Mouse (Mus musculus): ENCODE results near the gene Cpn2. TPM values are rescaled to one million over a fixed set of nuclear protein-coding genes. Genes with fewer than 3 reads are reported as not detected.

Gene Cpn2
- polyA plus RNA-seq, 1 experiment from 2014 or later = not detected

DNA sequence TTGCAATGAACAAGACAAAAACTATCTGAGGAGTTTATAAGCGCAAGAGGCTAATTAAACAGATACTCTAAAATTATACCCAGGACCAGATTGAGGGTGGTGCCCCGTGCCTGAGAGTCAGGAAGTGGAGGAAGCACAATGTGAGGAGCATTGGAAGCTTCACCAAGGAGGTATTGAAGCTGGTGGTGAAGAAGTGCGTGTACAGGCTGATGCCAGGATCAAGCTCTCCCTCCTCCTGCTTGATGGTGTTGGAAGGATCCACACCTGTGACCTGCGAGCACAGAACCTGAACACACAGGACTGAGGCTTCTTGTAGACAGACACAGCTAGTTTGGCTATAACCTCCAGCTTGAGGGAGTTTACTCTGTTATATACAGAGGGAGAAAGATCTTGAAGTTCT lies 38.8 kb upstream of the Cpn2 start:
- Histone ChIP-seq H3K27ac (ENCODE audit: low read depth, low read length) (no peak overlapping the region), H3K4me2 (ENCODE audit: low read length) (no peak overlapping the region), H3K27me3 (replicated peaks; ENCODE audit: control insufficient read depth, insufficient read depth, low read length) (peaks cover 48% of the 10 kb centered on the region), H3K4me3 (ENCODE audit: low read depth, low read length) (no peak overlapping the region), H3K9ac (ENCODE audit: low read length) (no peak overlapping the region), H3K36me3 (ENCODE audit: control insufficient read depth, insufficient read depth, low read length) (no peaks in the 10 kb centered on the region), H3K9me3 (replicated peaks; ENCODE audit: control insufficient read depth, low read length) (no peaks in the 10 kb centered on the region), H3K4me1 (ENCODE audit: control insufficient read depth, insufficient read depth, low read length) (peaks cover 13% of the 10 kb centered on the region)
- DNase-seq (ENCODE audit: low spot score) (no peak), ATAC-seq (no peak)
- WGBS = 91% methylated on average over 4 of the region's 4 CpGs

- H3K27ac ChIP-seq (ENCODE audit: low read depth, low read length) = no peak overlapping the region
- peaks cover 8% of the 10 kb centered on the region for H3K4me1 ChIP-seq (ENCODE audit: control insufficient read depth, insufficient read depth, low read length)
- no peak overlapping the region for H3K9ac ChIP-seq (ENCODE audit: low read length)
- ATAC-seq (no peak), DNase-seq (ENCODE audit: low spot score) (no peak)
- no peaks in the 10 kb centered on the region for H3K9me3 ChIP-seq (replicated peaks; ENCODE audit: control insufficient read depth, low read length)
- H3K4me3 ChIP-seq (ENCODE audit: low read depth, low read length) = no peak overlapping the region
- 86% methylated on average over 5 of the region's 5 CpGs for WGBS
- H3K27me3 ChIP-seq (replicated peaks; ENCODE audit: control insufficient read depth, insufficient read depth, low read length) = peaks cover 31% of the 10 kb centered on the region
- no peaks in the 10 kb centered on the region for H3K36me3 ChIP-seq (ENCODE audit: control insufficient read depth, insufficient read depth, low read length)
- H3K4me2 ChIP-seq (ENCODE audit: low read length) = no peak overlapping the region
These were observed 36.9 kb upstream of the Cpn2 start for GRCm38 (mm10) chr16:30304236-30304635.

DNA sequence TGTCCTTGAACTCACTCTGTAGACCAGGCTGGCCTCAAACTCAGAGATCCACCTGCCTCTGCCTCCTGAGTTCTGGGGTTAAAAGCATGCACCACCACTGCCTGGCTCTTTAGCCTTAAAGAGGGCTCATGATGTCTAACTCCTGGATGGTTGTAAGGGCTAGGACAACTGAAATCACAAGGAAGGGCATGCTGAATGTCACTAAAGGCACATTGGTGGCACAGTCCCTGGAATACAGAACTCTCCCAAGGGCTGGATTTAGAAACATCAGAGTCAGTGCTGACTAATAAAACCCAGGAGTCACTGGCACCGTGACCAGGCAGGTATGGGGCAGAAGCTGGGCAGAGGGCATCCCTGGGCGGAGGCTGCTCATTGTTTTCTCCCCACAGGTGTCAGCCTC lies 36.1 kb upstream of the Cpn2 start:
- no peak overlapping the region for H3K4me3 ChIP-seq (ENCODE audit: low read depth, low read length)
- peaks cover 23% of the 10 kb centered on the region; the same call in 1 of the 2 replicates for H3K27me3 ChIP-seq (replicated peaks; ENCODE audit: control insufficient read depth, insufficient read depth, low read length)
- H3K4me2 ChIP-seq (ENCODE audit: low read length) = no peak overlapping the region
- ATAC-seq = no peak
- H3K36me3 ChIP-seq (ENCODE audit: control insufficient read depth, insufficient read depth, low read length) = no peaks in the 10 kb centered on the region
- no peak overlapping the region for H3K27ac ChIP-seq (ENCODE audit: low read depth, low read length)
- WGBS = 82% methylated on average over 2 of the region's 2 CpGs
- H3K9ac ChIP-seq (ENCODE audit: low read length) = no peak overlapping the region
- no peak for DNase-seq (ENCODE audit: low spot score)
- peaks cover 3% of the 10 kb centered on the region for H3K4me1 ChIP-seq (ENCODE audit: control insufficient read depth, insufficient read depth, low read length)
- H3K9me3 ChIP-seq (replicated peaks; ENCODE audit: control insufficient read depth, low read length) = no peaks in the 10 kb centered on the region

GRCm38 (mm10) chr16:30302686-30303085 lies 35.4 kb upstream of the Cpn2 start:
- Histone ChIP-seq H3K36me3 (ENCODE audit: control insufficient read depth, insufficient read depth, low read length) (no peaks in the 10 kb centered on the region), H3K4me3 (ENCODE audit: low read depth, low read length) (no peak overlapping the region), H3K9me3 (replicated peaks; ENCODE audit: control insufficient read depth, low read length) (no peaks in the 10 kb centered on the region), H3K27me3 (replicated peaks; ENCODE audit: control insufficient read depth, insufficient read depth, low read length) (peaks cover 16% of the 10 kb centered on the region; the same call in 1 of the 2 replicates), H3K4me1 (ENCODE audit: control insufficient read depth, insufficient read depth, low read length) (no peaks in the 10 kb centered on the region), H3K27ac (ENCODE audit: low read depth, low read length) (no peak overlapping the region), H3K9ac (ENCODE audit: low read length) (no peak overlapping the region), H3K4me2 (ENCODE audit: low read length) (no peak overlapping the region)
- ATAC-seq = no peak
- WGBS = 85% methylated on average over 6 of the region's 6 CpGs
- DNase-seq (ENCODE audit: low spot score) = no peak

GRCm38 (mm10) chr16:30299711-30300277 lies 32.5 kb upstream of the Cpn2 start:
- Histone ChIP-seq H3K9ac (ENCODE audit: low read length) (no peak overlapping the region), H3K4me1 (ENCODE audit: control insufficient read depth, insufficient read depth, low read length) (no peaks in the 10 kb centered on the region), H3K9me3 (replicated peaks; ENCODE audit: control insufficient read depth, low read length) (no peaks in the 10 kb centered on the region), H3K4me2 (ENCODE audit: low read length) (no peak overlapping the region), H3K27ac (ENCODE audit: low read depth, low read length) (no peak overlapping the region), H3K27me3 (replicated peaks; ENCODE audit: control insufficient read depth, insufficient read depth, low read length) (0 out of 2 replicates have a peak, but pooled peaks cover 2% of the 10 kb centered on the region), H3K36me3 (ENCODE audit: control insufficient read depth, insufficient read depth, low read length) (no peaks in the 10 kb centered on the region), H3K4me3 (ENCODE audit: low read depth, low read length) (no peak overlapping the region)
- DNase-seq (ENCODE audit: low spot score) (no peak), ATAC-seq (no peak)
- WGBS = 77% methylated on average over 10 of the region's 10 CpGs

GRCm38 (mm10) chr16:30297450-30297849 lies 30.2 kb upstream of the Cpn2 start:
- DNase-seq (ENCODE audit: low spot score) = no peak
- 81% methylated on average over 7 of the region's 7 CpGs for WGBS

GRCm38 (mm10) chr16:30296601-30297275 lies 29.4 kb upstream of the Cpn2 start:
- Histone ChIP-seq H3K9ac (ENCODE audit: low read length) (no peak overlapping the region), H3K27me3 (replicated peaks; ENCODE audit: control insufficient read depth, insufficient read depth, low read length) (no peaks in the 10 kb centered on the region), H3K36me3 (ENCODE audit: control insufficient read depth, insufficient read depth, low read length) (no peaks in the 10 kb centered on the region), H3K4me2 (ENCODE audit: low read length) (no peak overlapping the region), H3K4me3 (ENCODE audit: low read depth, low read length) (no peak overlapping the region), H3K9me3 (replicated peaks; ENCODE audit: control insufficient read depth, low read length) (no peaks in the 10 kb centered on the region), H3K4me1 (ENCODE audit: control insufficient read depth, insufficient read depth, low read length) (no peaks in the 10 kb centered on the region), H3K27ac (ENCODE audit: low read depth, low read length) (no peak overlapping the region)
- WGBS = 89% methylated on average over 11 of the region's 11 CpGs
- DNase-seq (ENCODE audit: low spot score) (no peak), ATAC-seq (no peak)

More at GRCm38 (mm10) chr16:30297450-30297849, 30.2 kb upstream of the Cpn2 start:
- no peak overlapping the region for H3K9ac ChIP-seq (ENCODE audit: low read length)
- no peak overlapping the region for H3K27ac ChIP-seq (ENCODE audit: low read depth, low read length)
- no peaks in the 10 kb centered on the region for H3K36me3 ChIP-seq (ENCODE audit: control insufficient read depth, insufficient read depth, low read length)
- no peak overlapping the region for H3K4me3 ChIP-seq (ENCODE audit: low read depth, low read length)
- no peaks in the 10 kb centered on the region for H3K9me3 ChIP-seq (replicated peaks; ENCODE audit: control insufficient read depth, low read length)
- ATAC-seq = no peak
- H3K4me1 ChIP-seq (ENCODE audit: control insufficient read depth, insufficient read depth, low read length) = no peaks in the 10 kb centered on the region
- no peaks in the 10 kb centered on the region for H3K27me3 ChIP-seq (replicated peaks; ENCODE audit: control insufficient read depth, insufficient read depth, low read length)
- H3K4me2 ChIP-seq (ENCODE audit: low read length) = no peak overlapping the region

GRCm38 (mm10) chr16:30295106-30295505 lies 27.8 kb upstream of the Cpn2 start:
- Histone ChIP-seq H3K4me3 (ENCODE audit: low read depth, low read length) (no peak overlapping the region), H3K27me3 (replicated peaks; ENCODE audit: control insufficient read depth, insufficient read depth, low read length) (no peaks in the 10 kb centered on the region), H3K4me1 (ENCODE audit: control insufficient read depth, insufficient read depth, low read length) (no peaks in the 10 kb centered on the region), H3K9ac (ENCODE audit: low read length) (no peak overlapping the region), H3K4me2 (ENCODE audit: low read length) (no peak overlapping the region), H3K27ac (ENCODE audit: low read depth, low read length) (no peak overlapping the region), H3K36me3 (ENCODE audit: control insufficient read depth, insufficient read depth, low read length) (no peaks in the 10 kb centered on the region), H3K9me3 (replicated peaks; ENCODE audit: control insufficient read depth, low read length) (no peaks in the 10 kb centered on the region)
- no peak for ATAC-seq
- DNase-seq (ENCODE audit: low spot score) = no peak
- WGBS = 90% methylated on average over 7 of the region's 7 CpGs

DNA sequence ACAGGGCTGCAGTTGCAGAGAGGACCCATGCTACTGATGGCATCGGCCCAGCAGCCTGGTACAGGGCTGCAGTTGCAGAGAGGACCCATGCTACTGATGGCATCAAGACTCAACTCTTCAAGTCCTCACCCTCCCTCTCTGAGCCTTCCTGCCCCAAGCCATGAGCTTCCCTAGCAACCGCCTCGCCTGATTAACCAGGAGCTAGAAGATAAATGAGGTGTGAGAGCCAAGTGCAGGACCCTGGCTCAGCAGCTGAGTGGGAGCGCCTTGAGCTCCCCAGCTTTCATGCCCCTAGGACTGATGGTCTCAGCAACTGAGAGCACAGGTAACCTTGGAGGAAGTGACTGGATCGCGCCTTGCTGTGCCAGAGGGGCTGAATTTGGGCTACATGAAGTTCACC lies 23.1 kb upstream of the Cpn2 start:
- Histone ChIP-seq H3K4me2 (ENCODE audit: low read length) (no peak overlapping the region), H3K27ac (ENCODE audit: low read depth, low read length) (no peak overlapping the region), H3K27me3 (replicated peaks; ENCODE audit: control insufficient read depth, insufficient read depth, low read length) (no peaks in the 10 kb centered on the region), H3K9me3 (replicated peaks; ENCODE audit: control insufficient read depth, low read length) (no peaks in the 10 kb centered on the region), H3K9ac (ENCODE audit: low read length) (no peak overlapping the region), H3K4me3 (ENCODE audit: low read depth, low read length) (no peak overlapping the region), H3K36me3 (ENCODE audit: control insufficient read depth, insufficient read depth, low read length) (no peaks in the 10 kb centered on the region), H3K4me1 (ENCODE audit: control insufficient read depth, insufficient read depth, low read length) (no peaks in the 10 kb centered on the region)
- ATAC-seq (no peak), DNase-seq (ENCODE audit: low spot score) (no peak)
- WGBS = 77% methylated on average over 6 of the region's 6 CpGs

Measured in forebrain, embryonic 14.5 days (tissue).